Comparison of ENCODE assay signal across 8 mouse cellular contexts in the genomic region with DNA sequence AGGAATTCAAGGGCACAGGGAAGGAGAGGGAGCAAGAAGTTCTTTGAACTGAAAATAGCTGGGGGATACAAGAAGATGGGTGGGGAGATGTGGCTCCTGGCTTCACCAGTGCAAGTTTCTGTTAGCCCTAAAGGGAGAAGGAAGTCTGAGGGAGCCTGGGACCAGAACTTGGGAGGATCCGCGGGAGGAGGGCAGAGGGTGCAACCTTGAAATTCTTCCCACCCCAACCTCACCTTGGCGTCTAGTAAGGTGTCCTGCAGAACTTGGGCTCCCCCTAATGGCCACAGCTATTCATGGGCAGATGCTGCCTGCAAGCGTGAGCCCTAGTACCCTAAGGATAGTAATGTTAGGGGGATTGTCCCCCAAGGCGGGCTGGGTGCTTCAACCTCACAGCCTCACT. TPM values are rescaled to one million over a fixed set of nuclear protein-coding genes. Genes with fewer than 3 reads are reported as not detected.
A peak's percentile ranks its signal among the peaks of the same experiment; 100 is the strongest.
DNase-seq lines count a peak whose midpoint lies in the region; ATAC-seq lines count a peak whose summit lies in the region.

No protein-coding gene starts in this region.

- H3K4me1 ChIP-seq in hindbrain, embryonic 12.5 days = peaks cover 35% of the 10 kb centered on the region

- DNase-seq in R1 (ENCODE audit: low read depth, low spot score) = peak; percentile 94
- DNase-seq in cerebellum, adult 9-11 months = peak; percentile 89
- DNase-seq in frontal cortex, adult 2 months (ENCODE audit: extremely low spot score in 1 of 2, low spot score in 1 of 2) = peak; percentile 73 to 91
- DNase-seq in left cerebral cortex, adult 11 months (ENCODE audit: low spot score) = peak; percentile 81
- peak; percentile 82 for DNase-seq in right cerebral cortex, postnatal 14 days
- peak; percentile 74 to 86 for DNase-seq in urinary bladder, postnatal 4 days (ENCODE audit: low spot score in 2 of 2)

- H3K9me3 ChIP-seq in hindbrain, embryonic 12.5 days (replicated peaks) = no peaks in the 10 kb centered on the region

- H3K4me2 ChIP-seq in hindbrain, embryonic 12.5 days (replicated peaks) = peak overlapping the region; percentile 73; the same call in 1 of the 2 replicates

- no peak overlapping the region for H3K9ac ChIP-seq in hindbrain, embryonic 12.5 days

- ATAC-seq in hindbrain, embryonic 12.5 days (ENCODE audit: low FRiP score) = no peak
- ATAC-seq in megakaryocyte, adult 5-6 weeks (ENCODE audit: poor library complexity, severe bottlenecking) = peak; percentile 83

- peaks cover 13% of the 10 kb centered on the region for H3K27me3 ChIP-seq in hindbrain, embryonic 12.5 days

- no peak overlapping the region for H3K4me3 ChIP-seq in hindbrain, embryonic 12.5 days

- peak overlapping the region; percentile 98 for H3K27ac ChIP-seq in hindbrain, embryonic 12.5 days

- 2% methylated on average over 5 of the region's 5 CpGs for WGBS in hindbrain, embryonic 12.5 days

- H3K36me3 ChIP-seq in hindbrain, embryonic 12.5 days = no peaks in the 10 kb centered on the region

RNA-seq across cellular contexts. Expression of a gene that starts 2.9 kb away (rescaled TPM):
- polyA plus RNA-seq in frontal cortex, adult 2 months (2012; rRNA removed) = 75.6 and 84.2 TPM in 2 replicates
- 20.3 and 20.6 TPM in 2 replicates for polyA plus RNA-seq in hindbrain, embryonic 12.5 days (2016; fragmentation: Nextera tagmentation; extraction: Ambion mirVana)
- 25.7 and 29.8 TPM in 2 replicates for total RNA-seq in megakaryocyte, adult 5-6 weeks (2015)
- 3.0 and 10.9 TPM in 2 replicates for total RNA-seq in megakaryocyte, adult 5-6 weeks (2017)

RNA-seq across cellular contexts. Expression of a gene that starts 3.4 kb away (rescaled TPM):
- not detected in 2 replicates for polyA plus RNA-seq in frontal cortex, adult 2 months (2012; rRNA removed)
- polyA plus RNA-seq in hindbrain, embryonic 12.5 days (2016; fragmentation: Nextera tagmentation; extraction: Ambion mirVana) = not detected in 2 replicates
- not detected in 2 replicates for total RNA-seq in megakaryocyte, adult 5-6 weeks (2015)
- total RNA-seq in megakaryocyte, adult 5-6 weeks (2017) = not detected in 2 replicates

RNA-seq across cellular contexts. Expression of a gene that starts 10.2 kb away (rescaled TPM):
- polyA plus RNA-seq in frontal cortex, adult 2 months (2012; rRNA removed) = 822 and 850 TPM in 2 replicates
- polyA plus RNA-seq in hindbrain, embryonic 12.5 days (2016; fragmentation: Nextera tagmentation; extraction: Ambion mirVana) = 18.7 and 19.6 TPM in 2 replicates
- not detected in 2 replicates for total RNA-seq in megakaryocyte, adult 5-6 weeks (2015)
- total RNA-seq in megakaryocyte, adult 5-6 weeks (2017) = not detected in 2 replicates

RNA-seq across cellular contexts. Expression of a gene that starts 18.1 kb away (rescaled TPM):
- polyA plus RNA-seq in frontal cortex, adult 2 months (2012; rRNA removed) = 383 and 401 TPM in 2 replicates
- polyA plus RNA-seq in hindbrain, embryonic 12.5 days (2016; fragmentation: Nextera tagmentation; extraction: Ambion mirVana) = 519 and 565 TPM in 2 replicates
- 177 and 203 TPM in 2 replicates for total RNA-seq in megakaryocyte, adult 5-6 weeks (2015)
- total RNA-seq in megakaryocyte, adult 5-6 weeks (2017) = 121 and 136 TPM in 2 replicates

RNA-seq across cellular contexts. Expression of a gene that starts 20.3 kb away (rescaled TPM):
- 5.0 and 7.6 TPM in 2 replicates for polyA plus RNA-seq in frontal cortex, adult 2 months (2012; rRNA removed)
- 3.9 and 5.2 TPM in 2 replicates for polyA plus RNA-seq in hindbrain, embryonic 12.5 days (2016; fragmentation: Nextera tagmentation; extraction: Ambion mirVana)
- total RNA-seq in megakaryocyte, adult 5-6 weeks (2015) = not detected in 2 replicates
- 0.26 and 3.9 TPM in 2 replicates for total RNA-seq in megakaryocyte, adult 5-6 weeks (2017)

Comparison
In these comparisons a context has a peak if more than half of its experiments do, and no peak if none do; other contexts are left out.
1. RNA of a gene that starts 10.2 kb away (polyA plus RNA-seq): 822 to 850 TPM in frontal cortex, adult 2 months; 18.7 to 19.6 TPM in hindbrain, embryonic 12.5 days; every median in the first group is over 10 times any median in the second.
2. Peak in every context shown above with its lines, with median percentiles within 50 percentile points of each other: DNase-seq.